Mouse (Mus musculus) testis, postnatal 14 days (tissue): ENCODE measurements around the gene App.

ENCODE experiments used
- DNase-seq: peaks from one replicate; pipeline ENCODE4 v3.0.0; 2021; ENCODE audit warnings: low spot score

The App gene

DNA sequence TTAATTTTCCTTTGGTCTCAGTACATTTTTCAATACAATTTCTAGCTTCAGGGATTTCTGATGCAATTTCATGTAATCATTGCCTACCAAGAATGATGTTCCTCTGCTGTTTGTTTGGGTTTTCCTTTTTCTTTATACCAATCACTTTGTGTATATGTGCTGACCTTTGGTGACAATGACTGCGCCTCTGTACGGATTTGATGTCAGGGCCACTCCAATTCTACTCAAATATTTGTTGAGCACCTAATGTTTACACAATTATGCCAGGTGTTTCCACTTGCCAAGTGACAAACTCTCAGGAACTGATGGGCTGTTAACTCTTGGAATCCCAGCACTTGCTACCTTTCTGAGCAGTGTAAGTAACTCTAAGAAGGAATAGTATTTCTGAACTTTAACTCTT is 98.2 kb downstream of the App start:
- no peak for DNase-seq

DNA sequence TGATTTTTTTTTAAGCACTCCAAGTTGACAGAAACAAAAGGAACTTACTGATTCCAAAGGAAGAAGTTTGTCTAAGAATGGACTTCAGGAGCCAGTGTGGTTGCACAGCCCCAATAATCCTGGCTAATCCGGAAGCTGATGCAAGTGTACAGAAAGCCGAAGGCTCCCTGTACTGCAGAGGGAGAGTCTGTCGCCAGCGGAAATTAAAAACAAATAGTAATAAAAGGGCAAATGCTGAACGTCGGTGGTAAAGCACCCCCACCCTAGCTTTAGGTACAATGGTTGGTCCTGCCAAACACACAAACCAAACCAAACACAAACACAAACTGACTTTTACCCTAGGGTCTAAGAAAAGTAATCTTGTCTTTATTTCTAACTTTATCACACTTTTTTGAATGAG is 98.7 kb downstream of the App start:
- DNase-seq: no peak

DNA sequence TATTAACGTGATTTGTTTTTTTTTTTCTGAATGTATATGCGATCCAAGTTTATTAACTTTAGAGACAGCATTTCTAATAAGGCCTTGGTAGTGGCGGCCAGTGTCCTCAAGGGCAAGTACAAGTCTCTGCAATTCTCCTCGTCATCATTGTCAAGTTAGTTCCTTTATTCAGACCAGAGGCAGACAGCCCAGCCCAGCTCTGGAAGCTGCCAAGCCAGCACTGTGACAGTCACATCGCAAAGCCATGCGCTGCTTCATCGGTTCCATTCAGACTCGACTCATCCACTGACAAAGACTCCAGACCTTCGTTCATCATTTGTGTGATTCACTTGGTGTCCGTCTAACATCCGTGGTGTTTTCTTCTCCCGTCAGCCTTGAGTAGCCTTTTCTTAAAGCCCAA is 100.9 kb downstream of the App start:
- DNase-seq: no peak

DNA sequence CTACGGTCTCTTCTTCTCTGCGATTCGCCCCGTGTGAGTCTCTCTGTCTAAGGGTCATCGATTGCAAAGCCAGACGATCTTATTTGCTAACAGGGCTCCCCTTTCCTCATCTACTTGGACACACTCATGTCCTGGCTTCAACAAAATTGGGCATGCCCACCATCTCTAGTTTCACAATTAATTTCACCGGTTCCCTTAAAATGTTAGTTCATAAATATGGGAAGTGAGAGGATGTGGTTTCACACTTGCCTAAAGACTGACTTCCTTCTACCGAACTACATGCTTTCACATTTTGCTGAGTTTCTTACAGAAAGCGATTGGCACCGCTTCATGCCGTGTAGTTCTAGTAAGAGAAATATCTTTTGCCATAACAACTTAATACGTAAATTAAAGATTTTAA is 101.8 kb downstream of the App start:
- no peak for DNase-seq

DNA sequence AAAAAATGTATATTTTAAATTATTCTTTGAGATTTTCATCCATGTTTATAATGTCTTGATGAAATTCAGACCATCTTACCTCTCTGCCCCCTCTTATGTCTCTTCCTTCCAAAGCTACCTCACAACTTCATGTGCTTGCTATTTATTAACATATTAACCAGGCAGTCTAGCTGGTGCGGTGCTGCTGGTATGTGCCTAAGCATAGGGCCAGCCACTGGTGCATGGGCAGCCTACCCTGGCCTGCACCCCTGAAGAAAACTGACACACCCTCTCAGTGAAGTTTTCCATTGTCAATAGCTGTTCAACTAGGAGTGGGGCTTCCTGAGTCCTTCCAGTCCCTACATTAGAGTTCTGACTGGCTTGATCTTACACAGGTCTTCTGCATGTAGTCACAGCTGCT is 102.3 kb downstream of the App start:
- DNase-seq: no peak

DNA sequence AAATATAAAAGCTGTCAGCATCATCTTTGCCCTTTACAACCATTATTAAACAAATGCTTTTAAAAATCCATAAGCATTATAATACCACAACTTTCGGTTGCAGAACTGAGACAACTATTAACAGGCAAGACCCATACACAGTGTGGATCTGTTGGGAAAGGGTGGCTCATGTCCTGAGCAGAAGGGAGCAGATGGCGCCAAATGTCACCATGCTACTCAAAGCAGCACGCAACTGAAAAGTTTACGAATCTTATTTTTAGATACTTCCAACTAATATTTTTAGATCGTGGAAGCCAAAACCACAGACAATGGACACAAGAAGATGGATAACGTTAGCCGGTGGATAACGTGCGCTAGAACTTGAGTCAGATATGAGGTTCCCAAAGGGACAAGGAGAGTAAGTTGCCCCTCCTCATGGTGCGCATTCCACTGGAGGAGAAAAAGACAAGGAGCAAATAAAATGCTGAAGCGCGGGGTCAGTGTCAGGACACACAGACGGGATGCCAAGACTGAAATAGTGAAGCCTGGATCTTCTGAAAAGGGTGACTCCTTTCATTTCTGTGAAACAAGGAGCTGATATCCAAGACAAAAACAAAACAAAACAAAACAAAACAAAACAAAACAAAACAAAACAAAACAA is 106.2 kb downstream of the App start:
- no peak for DNase-seq

DNA sequence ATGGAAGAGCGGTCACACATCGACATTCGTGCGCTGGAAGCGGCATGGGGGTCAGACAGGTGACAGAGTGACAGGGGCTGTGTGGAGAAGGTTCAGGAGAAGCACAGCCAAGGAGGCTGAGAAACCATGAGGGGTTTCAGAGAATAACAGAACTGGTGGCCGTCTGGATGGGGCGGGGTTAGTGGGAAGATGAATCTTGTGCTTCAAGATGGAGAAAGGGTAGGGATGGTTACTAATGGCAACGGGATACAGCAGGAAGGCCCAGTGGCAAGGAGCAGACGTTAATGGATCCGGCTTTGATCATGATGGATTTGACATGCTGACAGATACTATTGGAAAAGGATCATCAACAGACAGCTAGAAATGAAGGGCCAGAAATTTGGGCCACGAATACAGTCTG is 107.3 kb downstream of the App start:
- DNase-seq: no peak

DNA sequence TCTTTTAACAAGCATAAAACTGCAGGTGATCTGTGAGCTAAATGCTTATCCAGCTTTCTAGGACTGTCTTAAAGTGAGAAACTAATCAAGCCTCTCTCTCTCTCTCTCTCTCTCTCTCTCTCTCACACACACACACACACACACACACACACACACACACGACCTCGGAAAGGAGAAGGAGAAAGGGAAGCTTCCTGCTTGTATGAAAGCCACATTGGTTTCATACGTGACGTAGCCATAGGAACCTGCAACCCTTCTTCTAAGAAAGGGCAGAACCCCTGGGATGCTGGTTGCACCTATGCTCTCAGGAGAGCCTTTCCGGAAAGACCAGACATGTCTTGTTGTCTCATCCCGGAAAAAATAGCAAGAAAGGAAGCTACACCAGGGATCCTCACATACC is 108.8 kb downstream of the App start:
- DNase-seq: no peak

DNA sequence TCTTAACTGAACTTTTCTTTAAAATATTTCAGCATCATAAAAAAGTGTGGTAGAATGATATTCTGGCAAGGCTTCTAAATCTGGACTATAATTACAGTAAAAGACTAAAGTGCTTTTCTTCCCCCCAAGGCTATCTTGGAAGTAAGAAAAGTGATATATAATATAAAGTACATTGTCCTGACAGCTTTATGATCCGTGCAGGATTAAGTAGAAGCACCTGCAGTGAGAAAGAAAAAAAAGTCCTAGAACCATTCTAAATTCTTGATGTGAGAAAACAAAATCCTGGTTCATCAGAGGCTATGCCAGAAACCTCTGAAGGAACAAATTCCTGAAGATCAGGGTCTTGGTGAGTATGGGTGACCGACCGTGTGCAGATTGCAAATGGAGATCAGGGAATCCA is 110.8 kb downstream of the App start:
- DNase-seq: no peak

DNA sequence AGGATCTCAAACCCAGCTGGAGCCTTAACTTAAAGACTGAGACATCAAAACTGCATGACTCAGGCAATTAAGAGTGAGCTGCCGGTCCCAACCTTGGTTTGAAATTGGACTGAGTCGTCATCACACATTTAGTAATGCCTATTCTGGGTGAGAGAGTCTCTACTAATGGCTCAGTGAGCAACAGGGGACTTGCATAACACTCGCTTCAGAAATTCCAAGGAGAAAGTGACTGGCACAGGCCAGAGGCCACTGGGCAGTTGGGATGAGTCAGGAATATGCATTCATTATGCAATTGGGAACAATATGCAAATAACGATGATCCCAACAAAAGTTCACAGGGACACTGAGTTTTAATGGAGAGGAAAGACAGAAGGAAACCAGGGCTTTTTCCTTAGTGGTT is 111.8 kb downstream of the App start:
- no peak for DNase-seq

DNA sequence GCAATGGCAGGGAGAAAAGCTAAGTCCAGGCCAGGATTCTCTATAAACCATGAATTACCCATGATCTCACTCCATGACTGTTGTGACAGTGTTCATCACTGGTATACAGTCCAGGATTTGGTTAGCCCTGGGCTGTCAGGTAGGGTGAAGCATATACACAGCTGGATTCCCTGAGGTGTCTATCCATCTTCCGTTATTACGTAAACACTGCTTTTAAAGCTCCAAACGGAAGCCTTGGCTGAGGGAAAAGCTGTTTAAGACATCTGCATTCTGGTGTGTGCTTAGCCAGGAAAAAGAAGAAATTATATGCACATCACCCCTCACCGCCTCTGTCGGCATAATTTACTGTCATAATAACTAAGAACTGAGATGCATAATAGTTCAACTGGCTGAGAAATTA is 115.4 kb downstream of the App start:
- no peak for DNase-seq

DNA sequence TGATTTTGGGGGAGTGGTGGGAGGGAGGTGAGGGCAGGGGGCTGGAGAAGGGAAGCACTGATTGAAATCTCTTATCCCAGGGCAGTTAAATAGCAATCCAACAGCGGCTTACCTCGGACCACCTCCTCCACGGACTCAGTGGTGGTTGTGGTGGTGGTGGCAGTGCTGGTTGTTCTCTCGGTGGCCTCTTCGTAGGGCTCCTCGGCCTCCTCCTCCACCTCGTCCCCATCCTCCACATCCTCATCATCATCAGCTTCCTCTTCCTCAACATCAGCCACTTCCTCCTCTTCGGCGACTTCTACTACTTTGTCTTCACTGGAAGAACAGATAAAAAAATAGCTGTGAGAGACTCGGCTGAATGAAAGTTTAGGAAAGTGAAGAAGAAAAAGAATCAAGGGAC is 117.4 kb downstream of the App start:
- no peak for DNase-seq

DNA sequence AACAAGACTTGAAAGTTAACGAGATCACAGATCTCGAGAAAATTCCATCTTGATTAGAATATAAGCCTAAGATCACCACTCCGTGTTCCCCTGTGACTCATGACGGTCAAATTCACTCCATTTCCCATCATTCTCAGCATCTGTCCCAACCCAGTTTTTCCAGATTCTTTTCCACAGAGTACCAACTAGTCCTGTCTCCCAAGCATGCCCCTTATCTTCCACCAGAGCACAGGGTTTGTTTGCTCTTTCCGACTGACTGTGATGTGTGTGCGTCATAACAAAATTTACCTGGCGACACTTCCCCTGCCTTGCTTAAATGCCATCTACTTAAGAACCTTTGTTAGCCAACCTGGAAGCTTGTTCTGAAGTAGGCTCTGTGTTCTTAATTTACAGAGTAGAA is 119.6 kb downstream of the App start:
- no peak for DNase-seq

DNA sequence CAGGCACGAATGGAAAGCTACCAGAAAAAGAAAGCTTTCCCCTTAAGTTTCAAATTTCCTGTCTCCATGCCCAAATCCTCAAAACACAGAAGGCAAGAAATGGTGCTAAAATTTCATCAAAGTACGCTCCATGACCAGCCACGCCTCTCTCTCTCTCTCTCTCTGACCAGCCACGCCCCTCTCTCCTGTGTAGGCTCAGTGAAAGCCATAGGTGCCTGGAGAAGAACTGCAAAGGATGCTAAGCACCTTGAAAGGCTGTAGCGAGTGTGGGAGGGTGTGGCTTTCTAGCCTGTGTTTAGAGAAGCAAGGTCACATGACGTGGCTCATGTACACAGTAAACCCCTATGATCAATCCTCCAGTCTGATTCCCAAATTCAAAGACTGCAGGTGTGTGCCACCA is 126.3 kb downstream of the App start:
- DNase-seq: no peak

DNA sequence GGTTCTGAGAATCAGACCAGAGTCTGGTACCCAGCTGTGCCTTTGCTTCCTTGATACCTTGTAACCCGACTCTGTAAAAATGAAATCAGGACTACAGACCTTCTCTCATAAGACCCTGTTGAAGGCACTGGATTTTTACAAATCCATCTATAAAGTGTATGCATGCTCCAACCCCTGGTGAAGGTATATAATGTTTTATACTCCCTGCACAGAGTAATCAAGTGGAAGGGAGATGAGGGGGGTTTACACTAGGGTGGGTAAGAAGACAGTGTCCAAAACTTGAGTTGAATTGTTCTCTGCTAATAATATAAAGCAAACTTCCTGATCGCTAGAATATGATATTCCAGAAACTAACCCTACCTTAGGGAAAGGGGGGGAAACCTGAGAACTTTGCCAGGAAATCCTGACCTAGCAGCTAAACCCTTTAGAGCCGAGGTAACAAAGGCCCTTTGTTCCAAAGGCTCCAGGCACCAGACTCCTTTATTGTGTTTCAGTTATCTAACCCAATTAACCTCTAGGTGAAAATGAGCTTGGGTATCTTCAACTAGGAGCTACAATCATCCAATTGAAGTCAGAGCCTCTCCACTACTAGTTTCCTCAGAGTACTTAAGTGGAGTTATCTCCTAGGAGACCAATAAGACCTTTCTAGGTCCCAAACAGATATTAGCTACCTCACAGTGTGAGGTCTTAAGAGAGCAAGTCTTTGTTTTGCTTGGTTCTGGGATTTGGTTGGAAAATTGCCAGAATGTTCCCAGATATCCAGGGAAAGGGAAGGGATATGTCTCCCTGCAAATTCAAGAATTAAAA is 132.2 kb downstream of the App start:
- no peak for DNase-seq

DNA sequence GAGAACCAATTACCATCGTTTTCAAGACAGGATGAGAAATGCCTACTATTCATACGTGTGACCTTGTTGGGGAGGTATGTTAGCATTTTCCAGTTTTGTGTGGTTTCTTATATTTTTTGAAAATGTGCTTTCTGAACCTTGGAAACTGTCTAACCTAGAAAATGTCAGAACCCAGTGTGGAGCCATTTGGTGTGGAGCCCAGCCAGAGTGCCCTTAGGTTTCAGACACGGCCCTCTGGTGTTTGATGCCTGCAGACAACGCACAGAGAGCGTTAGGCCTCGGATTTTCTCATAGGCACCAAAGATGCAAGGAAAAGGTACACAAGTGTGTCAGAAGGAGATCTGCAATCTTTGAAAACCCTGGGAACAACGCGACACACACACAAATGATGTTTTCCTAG is 134.8 kb downstream of the App start:
- DNase-seq: no peak

DNA sequence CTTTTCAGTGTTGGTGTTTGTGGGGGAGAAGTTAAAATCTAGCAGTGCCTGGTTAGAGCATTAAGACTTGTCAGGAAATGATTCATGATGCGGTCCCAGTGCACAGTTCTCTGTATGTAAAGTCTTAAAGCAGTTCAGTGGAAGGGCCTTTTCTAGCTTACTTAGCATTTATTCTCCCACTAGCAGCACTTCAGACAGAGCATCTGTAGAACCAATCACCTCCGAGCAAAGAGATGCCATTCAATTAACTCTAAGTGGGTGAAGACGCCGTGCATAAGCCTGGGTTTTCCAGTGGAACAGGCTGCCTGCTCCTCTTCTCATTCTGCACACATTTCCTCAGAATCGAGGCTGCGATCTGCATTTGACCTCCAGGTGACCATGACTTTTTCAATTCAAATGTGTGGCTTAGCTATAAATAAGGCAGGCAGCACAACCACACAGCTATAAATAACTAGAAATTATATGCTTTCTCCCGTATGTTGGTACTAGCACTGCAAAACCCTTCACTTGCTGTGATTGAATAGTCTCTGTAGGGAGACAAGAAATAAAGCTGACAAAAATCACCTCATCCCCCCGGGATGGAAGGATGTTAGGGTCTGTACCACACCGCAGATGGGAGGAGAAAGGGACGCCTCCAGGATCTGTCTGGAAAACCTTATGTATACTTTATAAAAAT is 135.5 kb downstream of the App start:
- DNase-seq: no peak

DNA sequence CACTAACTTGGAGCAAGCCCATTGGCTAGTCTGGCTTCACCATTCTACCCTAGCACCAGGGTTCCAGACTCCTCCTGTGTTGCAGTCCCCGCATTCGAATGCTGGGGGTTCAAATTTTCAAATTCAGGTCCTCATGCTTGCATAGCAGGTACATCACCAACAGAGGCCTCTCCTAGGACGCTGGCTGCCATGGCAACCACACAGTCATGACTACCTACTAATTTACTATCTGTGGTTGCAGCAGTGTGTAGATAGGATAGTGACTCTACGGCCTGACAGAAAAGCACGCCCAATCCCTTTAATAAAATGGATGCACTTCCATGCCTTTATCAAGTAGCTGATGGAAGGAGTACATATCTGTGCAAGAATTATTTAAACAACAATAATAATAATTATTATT is 137.8 kb downstream of the App start:
- DNase-seq: no peak

DNA sequence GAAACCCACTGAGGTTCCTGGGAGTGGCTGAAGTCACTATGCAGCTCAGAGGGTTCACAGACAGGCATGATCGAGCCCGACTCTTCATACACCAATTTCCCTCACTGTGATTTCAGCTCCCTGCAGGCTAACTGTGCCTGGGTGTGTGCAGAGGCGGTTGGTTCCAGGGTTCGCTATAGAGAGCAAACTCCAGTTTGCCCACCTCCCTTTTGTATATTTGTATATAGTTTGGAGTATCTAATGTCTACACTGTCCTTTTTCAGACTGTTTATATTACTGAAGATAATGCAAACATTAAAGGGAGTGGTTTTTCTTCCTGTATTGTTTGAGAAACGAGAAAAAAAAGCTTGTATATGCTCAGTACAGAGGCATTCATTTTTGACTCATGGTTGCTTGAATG is 139.8 kb downstream of the App start:
- DNase-seq: no peak

DNA sequence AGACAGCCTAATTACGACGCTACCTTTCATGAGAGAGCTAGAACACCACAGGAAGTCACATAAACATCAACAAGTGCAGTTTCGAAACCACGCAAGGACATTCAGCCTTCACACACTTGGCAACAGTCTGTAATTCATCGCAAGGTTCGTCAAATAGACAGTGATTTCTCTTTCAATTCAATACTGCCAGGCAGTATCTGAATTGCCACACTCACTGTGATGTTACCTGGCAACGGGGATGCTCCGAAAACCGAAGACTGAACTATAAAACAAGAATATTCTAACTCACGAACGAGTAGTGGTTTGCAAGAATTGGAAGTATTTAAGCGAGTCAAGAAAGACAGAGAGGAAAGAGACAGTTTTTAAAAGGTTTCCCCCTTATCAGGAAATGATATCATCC is 142.8 kb downstream of the App start:
- DNase-seq: no peak

DNA sequence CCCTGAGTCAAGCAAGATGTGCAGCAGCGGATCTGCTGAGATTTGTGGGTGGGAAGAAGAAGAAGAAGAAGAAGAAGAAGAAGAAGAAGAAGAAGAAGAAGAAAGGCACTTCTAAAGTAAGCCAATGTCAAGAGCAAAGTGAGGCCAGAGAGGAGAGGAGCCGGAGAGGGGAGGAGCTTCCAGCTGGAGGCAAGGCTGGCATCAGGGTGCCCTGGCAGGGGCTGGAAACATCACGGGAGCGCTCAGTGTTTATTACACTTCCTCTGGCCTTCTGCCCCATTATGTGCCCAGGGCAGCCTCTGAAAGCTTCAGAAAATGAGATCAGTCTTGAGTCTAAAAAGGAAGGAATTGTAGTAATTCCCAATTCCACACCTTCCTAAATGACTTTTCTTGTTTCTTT is 145.2 kb downstream of the App start:
- DNase-seq: no peak

DNA sequence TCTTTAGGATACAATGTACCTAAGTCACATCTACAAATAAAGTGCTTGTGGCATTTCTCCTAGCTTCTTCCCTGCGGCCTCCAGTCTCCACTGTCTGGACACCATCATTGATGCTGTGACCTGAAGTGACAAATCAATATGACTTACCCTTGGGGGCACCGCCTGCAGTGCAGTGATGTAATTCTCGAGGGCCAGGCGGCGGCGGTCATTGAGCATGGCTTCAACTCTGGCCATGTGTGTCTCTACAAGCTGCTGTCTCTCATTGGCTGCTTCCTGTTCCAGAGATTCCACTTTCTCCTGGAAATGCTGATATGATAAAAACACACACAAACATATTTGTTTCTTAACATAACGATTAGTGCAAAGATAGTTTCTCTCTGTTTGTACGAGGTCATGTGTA is 148.9 kb downstream of the App start:
- DNase-seq: no peak

DNA sequence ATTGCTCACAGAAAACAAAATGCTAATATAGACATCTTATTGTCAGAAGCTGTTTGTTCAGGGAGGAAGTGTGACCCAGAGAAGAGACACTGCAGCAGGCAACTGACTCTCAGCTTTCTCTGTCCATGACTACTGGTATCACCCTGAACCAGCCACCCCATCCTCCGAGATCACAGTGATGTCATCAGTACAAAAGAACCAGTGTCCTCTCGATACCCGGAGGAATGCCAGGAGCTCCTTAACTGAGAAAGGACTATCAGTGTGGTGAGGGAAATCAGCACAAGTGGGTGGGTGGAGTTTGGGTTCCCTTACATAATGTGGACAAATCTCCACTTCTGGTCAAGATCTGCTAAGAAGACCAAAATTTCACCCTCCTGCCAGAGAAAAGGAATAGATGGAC is 150.5 kb downstream of the App start:
- no peak for DNase-seq
